Mouse (Mus musculus) fibroblast of lung, adult 2 months (primary cell): ENCODE results near the gene Tmem161a.

ENCODE experiments used
- DNase-seq: peaks from one replicate; pipeline ENCODE4 v3.0.0-alpha.2; 2011; ENCODE audit warnings: low read depth

Gene Tmem161a

DNA sequence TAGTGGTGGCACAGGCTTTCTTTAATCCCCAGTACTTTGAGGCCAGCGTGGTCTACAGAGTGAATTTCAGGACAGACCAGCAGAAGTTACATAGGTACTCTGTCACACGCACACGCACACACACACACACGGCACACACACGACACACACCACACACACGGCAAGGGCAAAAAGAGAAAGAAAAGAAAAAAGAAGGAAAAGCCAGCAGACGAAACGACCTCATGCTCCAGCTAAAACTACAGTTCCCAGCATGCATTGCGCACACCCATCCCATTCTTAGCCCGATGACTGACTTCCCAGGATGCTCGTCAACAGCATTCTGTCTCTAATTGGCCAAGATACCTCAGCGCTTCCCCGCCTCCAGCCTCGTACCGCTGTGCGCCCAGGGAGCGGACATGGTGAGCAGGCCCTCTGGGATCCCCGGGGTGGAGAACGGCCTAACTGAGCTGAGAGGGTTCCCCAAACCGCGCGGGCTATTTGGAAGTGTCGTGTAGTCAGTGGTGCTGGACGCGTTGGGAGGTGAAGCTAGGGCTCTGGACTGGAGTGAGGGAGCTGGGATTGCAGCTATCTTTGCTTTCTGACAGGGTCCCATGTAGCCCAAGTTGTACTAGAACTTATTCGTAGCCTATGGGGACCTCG lies at the start of gene Tmem161a:
TSS of gene Tmem161a (plus strand) at position 314 of the 639 bp plus-strand sequence.
- peak; percentile 90 for DNase-seq

DNA sequence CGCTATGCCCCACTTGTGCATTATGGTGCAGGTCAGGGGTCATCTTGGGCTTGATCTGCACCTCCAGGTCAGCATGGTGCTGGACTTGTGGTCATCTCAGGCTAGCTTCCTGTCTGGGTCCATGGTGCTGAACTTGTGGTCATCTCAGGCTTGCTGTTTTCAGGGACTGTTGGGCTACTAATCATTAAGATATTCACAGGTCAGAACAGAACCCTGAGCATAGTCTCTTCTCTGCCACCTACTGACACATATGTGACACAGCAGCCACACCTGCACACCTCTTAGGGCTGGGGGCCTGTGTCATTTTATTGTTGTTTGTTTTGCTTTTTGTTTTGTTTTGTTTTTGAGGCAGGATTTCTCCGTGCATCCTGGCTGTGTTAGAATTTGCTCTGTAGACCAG lies 49.3 kb upstream of the Tmem161a start:
- no peak for DNase-seq

GRCm38 (mm10) chr8:70124992-70125391 lies 47.2 kb upstream of the Tmem161a start:
- no peak for DNase-seq

- DNase-seq = no peak
Observed at GRCm38 (mm10) chr8:70128435-70128834, 43.7 kb upstream of the Tmem161a start.

- peak; percentile 88 for DNase-seq
Observed at GRCm38 (mm10) chr8:70129309-70129952, 42.7 kb upstream of the Tmem161a start.

- no peak for DNase-seq
Observed at GRCm38 (mm10) chr8:70130066-70130465, 42.1 kb upstream of the Tmem161a start.

DNA sequence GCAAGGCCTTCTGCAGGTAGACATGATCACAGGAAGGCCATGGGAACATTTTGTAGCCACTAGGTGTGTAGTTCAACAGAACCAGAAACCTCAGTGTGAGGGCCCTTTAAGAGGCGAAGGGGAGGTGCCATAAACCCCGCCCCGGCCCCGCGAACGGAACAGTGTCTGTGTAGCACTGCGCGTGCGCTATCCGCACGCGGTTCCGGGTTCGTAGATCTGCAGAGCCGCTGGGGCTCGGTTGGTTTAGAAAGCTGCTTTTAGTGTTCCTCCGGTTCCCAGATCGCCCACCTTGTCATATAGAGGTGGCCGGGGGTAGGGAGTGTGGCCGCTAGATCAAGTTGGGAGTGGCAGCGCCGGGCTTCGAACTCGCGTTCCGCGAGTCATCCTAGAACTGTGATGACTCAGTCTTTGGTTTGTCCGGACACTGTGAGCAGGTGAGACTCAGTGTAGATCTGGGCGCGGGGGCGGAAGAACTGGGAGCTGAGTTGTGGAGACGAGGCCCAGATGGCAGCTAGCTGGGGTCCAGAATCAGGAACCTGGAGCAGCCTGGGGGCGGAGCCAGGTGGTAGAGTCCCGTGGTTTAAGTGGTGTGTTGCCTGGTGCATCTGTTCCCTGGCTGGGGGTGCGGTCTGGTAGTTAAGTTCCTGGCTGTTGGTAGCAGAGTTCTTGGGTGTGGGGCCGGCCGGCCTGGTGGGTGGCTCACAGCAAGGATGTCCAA lies 40.8 kb upstream of the Tmem161a start, which contains the start of gene Nr2c2ap:
TSS of gene Nr2c2ap (plus strand) at position 168 of the 718 bp plus-strand sequence.
- peak; percentile 65 for DNase-seq

DNA sequence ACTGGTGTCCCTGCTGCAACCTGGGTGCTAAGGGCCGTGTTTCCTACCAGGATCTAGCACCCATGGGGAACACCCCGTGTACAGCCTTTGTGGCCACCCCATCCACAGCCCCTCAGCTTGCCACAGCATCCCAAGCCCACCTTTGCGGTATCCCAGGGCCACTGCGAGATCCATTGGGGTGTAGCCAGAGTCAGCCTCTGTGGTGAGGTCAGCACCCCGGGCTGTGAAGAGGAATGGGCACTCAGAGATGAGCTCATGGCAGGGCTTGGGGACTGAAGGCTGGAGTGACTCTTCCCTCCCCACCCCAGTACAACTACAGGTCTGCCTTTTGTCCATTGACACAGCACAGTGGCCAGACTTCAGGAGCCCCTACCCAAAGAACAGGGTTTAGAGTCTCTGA lies 38.1 kb upstream of the Tmem161a start:
- DNase-seq = no peak

GRCm38 (mm10) chr8:70134931-70135330 lies 37.2 kb upstream of the Tmem161a start:
- DNase-seq = no peak

DNA sequence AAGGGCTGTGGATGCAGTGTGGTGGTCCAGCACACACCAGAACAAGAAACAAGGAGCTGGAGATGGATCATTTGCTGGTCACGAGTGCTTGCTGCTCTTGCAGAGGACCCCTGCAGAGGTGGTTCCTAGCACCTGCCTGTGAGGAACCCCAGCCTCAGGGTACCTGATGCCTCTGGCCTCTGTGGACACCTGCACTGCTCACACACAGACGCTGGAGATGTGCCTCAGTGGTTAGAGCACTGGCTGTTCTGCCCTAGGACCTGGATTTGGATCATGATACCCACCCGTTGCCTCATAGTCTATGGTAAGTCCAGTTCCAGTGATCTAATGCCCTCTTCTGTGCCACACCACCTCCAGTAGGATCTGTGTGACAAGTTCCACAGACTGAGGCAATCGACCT lies 35.6 kb upstream of the Tmem161a start:
- DNase-seq = no peak

DNA sequence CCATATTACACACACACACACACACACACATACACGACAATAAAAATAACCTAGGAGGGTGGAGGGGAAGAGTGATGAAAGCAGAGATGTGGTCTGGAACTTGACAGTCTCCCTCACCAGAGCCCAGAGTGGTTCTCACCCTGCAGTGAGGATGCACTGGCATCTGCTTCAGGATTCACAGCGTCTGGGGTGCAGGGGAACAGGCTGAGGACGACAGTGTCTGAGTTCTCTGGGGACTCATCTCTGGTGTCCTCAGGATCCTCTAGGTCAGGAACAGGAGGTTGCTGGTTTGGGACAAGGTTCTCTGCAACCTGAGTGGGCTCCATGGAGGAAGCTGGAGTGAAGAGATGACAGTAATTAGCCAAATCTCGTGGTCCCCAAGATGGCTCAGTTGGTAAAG lies 34.3 kb upstream of the Tmem161a start:
- DNase-seq = no peak

DNA sequence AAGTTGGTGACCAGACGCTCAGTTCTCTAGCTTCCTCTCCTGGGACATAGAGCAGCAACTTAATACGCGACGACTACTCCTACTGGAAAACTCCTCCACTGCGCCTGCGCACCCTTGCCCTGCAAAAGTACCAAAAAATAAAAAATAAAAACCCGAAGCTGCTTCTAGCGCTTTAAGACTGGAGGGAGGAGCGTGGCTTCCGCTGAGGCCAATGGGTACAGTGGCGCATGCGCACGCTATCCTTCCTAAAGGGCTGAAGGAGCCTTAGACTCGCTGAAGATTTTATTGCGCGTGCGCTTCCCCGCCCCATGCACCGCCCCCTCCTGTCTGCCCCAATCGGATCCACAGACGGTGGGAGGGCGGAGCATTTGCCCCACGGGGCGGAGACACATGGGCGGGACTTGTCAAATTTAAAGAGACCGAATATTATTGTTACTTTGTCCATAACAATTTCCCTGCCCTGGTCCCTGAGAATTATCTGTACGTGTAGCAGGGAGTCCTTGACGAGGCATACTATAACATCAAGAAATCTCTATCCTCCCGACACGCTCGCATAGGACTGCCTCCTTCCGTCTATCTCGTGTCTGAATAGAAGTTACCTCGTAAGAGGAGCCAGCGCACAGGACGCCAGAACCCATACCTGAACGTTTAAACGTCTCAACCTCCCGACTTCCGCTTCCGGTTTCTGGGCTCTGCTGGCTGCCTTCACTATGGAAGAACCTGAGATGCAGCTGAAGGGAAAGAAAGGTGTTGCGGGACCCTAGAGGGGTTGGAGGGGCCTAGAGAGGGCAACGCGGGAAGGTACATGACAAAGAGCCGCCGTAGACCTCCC lies 32.9 kb upstream of the Tmem161a start, which contains the start of the genes Rfxank, Borcs8 and Mef2b:
TSS of gene Rfxank (minus strand) at position 129 of the 832 bp plus-strand sequence.
TSS of gene Borcs8 (plus strand) at position 474 of the 832 bp plus-strand sequence.
TSS of gene Mef2b (plus strand) at position 686 of the 832 bp plus-strand sequence.
- DNase-seq = peak; percentile 100

DNA sequence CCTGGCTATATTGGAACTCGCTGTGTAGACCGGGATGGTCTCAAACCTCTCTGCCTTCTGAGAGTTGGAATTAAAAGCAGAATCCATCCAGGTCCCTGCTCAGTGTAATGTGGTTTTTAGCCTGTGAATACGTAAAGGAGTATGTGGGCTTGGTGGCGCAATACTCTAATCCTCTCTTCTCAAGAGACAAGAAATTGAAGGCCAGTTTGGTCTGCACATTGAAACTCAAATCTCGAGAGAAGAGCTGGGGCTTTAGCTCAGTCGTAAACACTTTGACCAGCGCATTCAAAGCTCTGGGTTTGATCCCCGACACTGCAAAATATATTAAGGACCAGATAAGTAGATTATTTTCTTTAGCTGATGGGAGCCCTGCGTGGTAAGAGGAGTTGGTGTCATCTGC lies 32.2 kb upstream of the Tmem161a start:
- DNase-seq = no peak

- DNase-seq = no peak
Observed at GRCm38 (mm10) chr8:70147678-70148607, 24.2 kb upstream of the Tmem161a start.

DNA sequence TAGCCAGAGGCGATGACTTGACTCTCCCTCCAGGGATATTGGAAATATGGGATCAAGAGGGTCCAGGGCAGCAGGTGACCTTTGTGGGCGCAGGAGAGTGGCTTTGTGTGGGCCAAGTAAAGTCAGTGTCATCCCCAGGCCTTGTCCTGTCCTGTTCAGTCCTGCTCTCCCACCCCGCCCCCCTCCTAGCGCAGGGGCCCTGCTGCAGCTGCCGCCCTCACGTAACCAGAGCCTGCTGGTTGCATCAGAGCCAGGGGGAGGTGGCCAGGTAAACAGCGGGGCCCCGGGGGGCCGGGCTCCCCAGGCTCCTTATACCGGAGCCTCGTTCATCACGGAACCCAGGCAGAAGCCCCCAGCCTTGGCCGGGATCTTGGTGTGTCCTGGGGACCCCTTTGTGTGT lies 22.0 kb upstream of the Tmem161a start:
- no peak for DNase-seq

GRCm38 (mm10) chr8:70152537-70153257 lies 19.5 kb upstream of the Tmem161a start:
- DNase-seq = no peak

DNA sequence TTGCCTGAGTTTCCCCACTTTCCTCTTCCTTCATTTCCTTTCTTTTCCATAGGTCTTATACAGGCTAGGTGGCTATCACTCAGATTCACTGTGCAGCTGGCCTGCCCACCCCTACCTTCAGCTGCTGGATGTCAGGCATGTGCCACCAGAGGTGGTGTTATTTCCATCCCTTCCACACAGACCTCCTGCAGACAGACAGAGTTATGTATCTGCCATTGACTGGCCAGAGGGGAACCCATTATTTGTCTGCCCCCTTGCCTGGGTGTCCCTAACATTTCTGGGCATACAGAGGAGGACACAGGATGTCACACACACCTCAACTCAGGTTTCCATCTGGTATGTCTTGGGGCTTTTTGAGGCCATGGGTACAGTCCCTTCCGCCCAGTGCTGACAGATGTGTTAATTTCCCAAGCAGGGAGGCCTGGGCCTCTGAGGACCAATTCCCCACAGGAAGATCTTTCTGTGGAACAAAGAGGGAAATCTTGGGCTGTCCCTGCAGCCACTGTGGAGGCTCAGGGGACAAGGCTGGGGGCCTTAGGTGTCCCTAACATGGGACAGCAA lies 14.8 kb upstream of the Tmem161a start:
- DNase-seq = no peak

- DNase-seq = no peak
Observed at GRCm38 (mm10) chr8:70158069-70158853, 13.9 kb upstream of the Tmem161a start.

DNA sequence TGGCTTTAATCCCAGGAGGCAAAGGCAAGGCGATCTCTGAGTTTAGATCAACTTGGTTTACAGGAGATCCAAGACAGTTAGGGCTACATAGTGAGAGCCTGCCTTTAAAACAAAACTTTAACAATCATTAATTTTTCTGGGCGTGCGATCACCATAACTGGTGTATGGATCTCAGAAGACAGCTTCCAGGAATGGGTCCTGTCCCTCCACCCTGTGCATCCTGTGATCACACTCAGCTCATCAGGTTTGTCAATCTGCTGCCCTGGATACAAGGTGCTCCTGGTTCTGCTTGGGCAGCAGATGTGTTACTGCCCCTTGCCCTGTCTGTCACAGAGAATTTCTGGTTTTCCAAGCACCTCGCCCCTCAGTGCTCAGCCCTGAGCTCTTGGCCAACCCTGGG lies 12.9 kb upstream of the Tmem161a start:
- no peak for DNase-seq
